Mouse (Mus musculus) forebrain, embryonic 12.5 days (tissue): ENCODE data around the gene Atp10b. TPM values are rescaled to one million over a fixed set of nuclear protein-coding genes. Genes with fewer than 3 reads are reported as not detected.
"Not testable (repeated sequence)": the region's sequence is repeated elsewhere in the genome, so short reads cannot be mapped to it uniquely, and the experiment has no call there.

Experiments used
- ATAC-seq: fragments of 200-750 bp; cut with Nextera tagmentation; 2 replicates; pipeline ENCODE4 v1.8.0; 2017; ENCODE audit warnings: moderate TSS enrichment; ENCODE audit not compliant: low FRiP score
- H3K27ac ChIP-seq: fragments of 300-500 bp; sonication (generic); 2 replicates; pipeline ENCODE4 v1.5.1; 2016; ENCODE audit warnings: mild to moderate bottlenecking
- H3K27me3 ChIP-seq: fragments of 300-500 bp; sonication (generic); 2 replicates; pipeline ENCODE4 v1.6.1; 2016; ENCODE audit warnings: mild to moderate bottlenecking
- H3K36me3 ChIP-seq: fragments of 300-500 bp; sonication (generic); replicated peaks from 2 replicates; pipeline ENCODE4 v1.6.1; 2016; ENCODE audit warnings: mild to moderate bottlenecking
- H3K4me1 ChIP-seq: fragments of 300-500 bp; sonication (generic); 2 replicates; pipeline ENCODE4 v1.6.1; 2016
- H3K4me2 ChIP-seq: fragments of 300-500 bp; sonication (generic); 2 replicates; pipeline ENCODE4 v1.6.1; 2016; ENCODE audit warnings: mild to moderate bottlenecking, moderate library complexity
- H3K4me3 ChIP-seq: fragments of 300-500 bp; sonication (generic); replicated peaks from 2 replicates; pipeline ENCODE4 v1.5.1; 2016; ENCODE audit warnings: mild to moderate bottlenecking
- H3K9ac ChIP-seq: fragments of 300-500 bp; sonication (generic); 2 replicates; pipeline ENCODE4 v1.6.1; 2016; ENCODE audit warnings: mild to moderate bottlenecking
- H3K9me3 ChIP-seq: fragments of 300-500 bp; sonication (generic); 2 replicates; pipeline ENCODE4 v1.6.1; 2016
- WGBS: fragments of 180-500 bp; shearing (Covaris S2); methylation state at CpG from one replicate; pipeline ENCODE4 v1.1.7; 2016; 5-methylcytosine and 5-hydroxymethylcytosine counted together
- polyA plus RNA-seq: library from polyadenylated mRNA; unstranded; fragments of >200 nt; fragmentation: Nextera tagmentation; extraction: Ambion mirVana; gene quantifications from 2 replicates; pipeline ENCODE4 v1.2.1, GENCODE M21; 2016

Atp10b gene
- polyA plus RNA-seq: 0.10 and 0.21 TPM in 2 replicates

DNA sequence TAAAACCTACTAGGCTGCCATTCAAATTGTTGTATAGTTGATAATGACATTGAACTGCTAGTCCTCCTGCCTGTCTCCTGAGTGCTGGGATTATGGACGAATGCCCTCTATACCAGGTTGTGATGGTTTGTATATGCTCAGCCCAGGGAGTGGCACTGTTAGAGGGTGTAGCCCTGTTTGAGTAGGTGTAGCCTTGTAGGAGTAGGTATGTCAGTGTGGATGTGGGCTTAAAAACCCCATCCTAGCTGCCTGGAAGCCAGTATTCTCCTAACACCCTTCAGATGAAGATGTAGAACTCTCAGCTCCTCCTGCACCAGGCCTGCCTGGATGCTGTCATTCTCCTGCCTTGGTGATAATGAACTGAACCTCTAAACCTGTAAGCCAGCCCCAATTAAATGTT lies at the start of gene Atp10b:
Gene Atp10b, plus strand, starts transcription at position 301 of the 400 bp plus-strand sequence.
- H3K4me3 ChIP-seq: no peak within 1 kb of the TSS
- no peak within 1 kb of the TSS for H3K9ac ChIP-seq
- no peaks in the 10 kb centered on the region for H3K36me3 ChIP-seq
- no peak within 1 kb of the TSS for H3K27ac ChIP-seq
- 78% methylated on average over 1 of the region's 1 CpGs for WGBS
- H3K27me3 ChIP-seq: no peaks in the 10 kb centered on the region
- no peak within 1 kb of the TSS for H3K4me2 ChIP-seq
- ATAC-seq: no peak
- no peaks in the 10 kb centered on the region for H3K9me3 ChIP-seq
- H3K4me1 ChIP-seq: no peaks in the 10 kb centered on the region

DNA sequence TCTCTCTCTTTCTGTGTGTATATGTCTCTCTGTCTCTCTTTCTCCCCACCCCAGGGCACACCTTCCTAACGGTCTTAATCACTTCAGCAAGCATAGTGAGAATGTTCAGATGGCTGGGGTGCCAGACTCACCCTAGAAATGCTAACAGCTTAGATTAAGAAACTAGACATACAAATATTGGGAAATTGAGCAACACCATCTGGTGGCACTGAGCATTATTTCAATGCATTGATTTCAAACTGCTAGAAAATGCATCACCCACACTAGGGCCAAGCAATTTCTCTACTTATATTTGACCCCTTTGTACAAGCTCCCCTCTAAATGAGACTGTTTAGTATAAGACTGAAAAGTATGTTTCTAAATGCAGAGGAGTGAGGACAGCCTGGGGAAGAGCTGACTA lies 48.3 kb upstream of the Atp10b start:
- WGBS: 50% methylated on average over 1 of the region's 1 CpGs
- Histone ChIP-seq H3K4me2 (no peak overlapping the region), H3K27me3 (no peaks in the 10 kb centered on the region), H3K4me1 (no peaks in the 10 kb centered on the region; the same call in 1 of the 2 replicates), H3K4me3 (no peak overlapping the region), H3K36me3 (no peaks in the 10 kb centered on the region), H3K27ac (no peak overlapping the region), H3K9ac (no peak overlapping the region), H3K9me3 (no peaks in the 10 kb centered on the region)
- ATAC-seq: no peak

- no peak for ATAC-seq
- 82% methylated on average over 4 of the region's 4 CpGs for WGBS
- Histone ChIP-seq H3K4me1 (no peaks in the 10 kb centered on the region), H3K27ac (no peak overlapping the region), H3K4me3 (no peak overlapping the region), H3K4me2 (no peak overlapping the region), H3K9ac (no peak overlapping the region), H3K36me3 (no peaks in the 10 kb centered on the region), H3K9me3 (no peaks in the 10 kb centered on the region), H3K27me3 (no peaks in the 10 kb centered on the region)
These were observed 23.7 kb upstream of the Atp10b start for GRCm38 (mm10) chr11:43125908-43126477.

DNA sequence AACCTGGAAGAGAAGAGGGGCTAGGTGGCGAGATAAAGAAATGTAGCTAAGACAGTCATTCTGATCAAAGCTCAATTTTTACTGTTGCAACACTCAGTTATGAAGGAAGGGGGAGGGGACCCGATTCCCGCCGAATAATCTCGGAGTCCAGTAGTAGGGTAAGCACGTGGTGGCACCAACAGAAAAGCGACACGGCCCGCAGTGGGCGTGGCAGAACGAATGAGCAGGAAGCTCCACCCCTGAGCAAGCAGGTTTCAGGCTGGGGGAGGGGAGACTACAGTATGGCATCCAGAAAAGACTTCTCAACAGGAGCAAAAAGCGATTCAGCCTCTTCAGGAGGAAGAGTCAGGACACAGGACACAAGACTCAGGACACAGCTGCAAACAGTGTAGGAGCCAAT lies 23.1 kb upstream of the Atp10b start:
- H3K27me3 ChIP-seq, H3K9ac ChIP-seq, H3K9me3 ChIP-seq, H3K36me3 ChIP-seq, ATAC-seq, H3K4me1 ChIP-seq, H3K27ac ChIP-seq, H3K4me2 ChIP-seq, H3K4me3 ChIP-seq: not testable (repeated sequence)
- WGBS: 79% methylated on average over 11 of the region's 12 CpGs

GRCm38 (mm10) chr11:43141296-43141695 lies 8.4 kb upstream of the Atp10b start:
- WGBS: 97% methylated on average over 1 of the region's 1 CpGs

GRCm38 (mm10) chr11:43142811-43143210 lies 6.9 kb upstream of the Atp10b start:
- H3K9ac ChIP-seq: no peak overlapping the region
- H3K27ac ChIP-seq: no peak overlapping the region
- no peaks in the 10 kb centered on the region for H3K4me1 ChIP-seq
- no peaks in the 10 kb centered on the region for H3K9me3 ChIP-seq
- no peaks in the 10 kb centered on the region for H3K36me3 ChIP-seq
- ATAC-seq: no peak
- no peak overlapping the region for H3K4me2 ChIP-seq
- no peaks in the 10 kb centered on the region for H3K27me3 ChIP-seq
- WGBS: 91% methylated on average over 1 of the region's 1 CpGs
- H3K4me3 ChIP-seq: no peak overlapping the region

More at GRCm38 (mm10) chr11:43141296-43141695, 8.4 kb upstream of the Atp10b start:
- Histone ChIP-seq H3K4me3 (no peak overlapping the region), H3K27ac (no peak overlapping the region), H3K4me2 (no peak overlapping the region), H3K9me3 (no peaks in the 10 kb centered on the region), H3K4me1 (no peaks in the 10 kb centered on the region), H3K9ac (no peak overlapping the region), H3K36me3 (no peaks in the 10 kb centered on the region), H3K27me3 (no peaks in the 10 kb centered on the region)
- ATAC-seq: no peak

- Histone ChIP-seq H3K4me1 (no peaks in the 10 kb centered on the region), H3K36me3 (no peaks in the 10 kb centered on the region), H3K9me3 (no peaks in the 10 kb centered on the region), H3K9ac (no peak overlapping the region), H3K4me2 (no peak overlapping the region), H3K4me3 (no peak overlapping the region), H3K27me3 (no peaks in the 10 kb centered on the region), H3K27ac (no peak overlapping the region)
- no peak for ATAC-seq
- WGBS: 86% methylated on average over 1 of the region's 1 CpGs
These were observed 5.5 kb upstream of the Atp10b start for GRCm38 (mm10) chr11:43144178-43144577.

DNA sequence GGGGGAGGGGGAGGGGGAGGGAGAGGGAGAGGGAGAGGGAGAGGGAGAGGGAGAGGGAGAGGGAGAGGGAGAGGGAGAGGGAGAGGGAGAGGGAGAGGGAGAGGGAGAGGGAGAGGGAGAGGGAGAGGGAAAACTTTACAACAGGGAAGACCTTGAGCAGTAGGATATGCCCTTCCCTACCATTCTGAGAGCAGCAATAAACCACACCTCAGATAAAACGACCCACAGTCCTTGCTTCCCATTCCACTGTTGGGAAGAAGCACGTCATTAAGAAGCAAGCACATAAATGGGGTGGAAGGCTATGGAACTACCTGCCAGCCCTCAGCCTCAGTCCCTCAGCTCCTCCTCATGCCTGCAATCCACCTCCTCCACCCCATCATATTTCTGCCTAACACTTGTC lies 4.8 kb upstream of the Atp10b start:
- not testable (repeated sequence) for ATAC-seq, H3K4me1 ChIP-seq, H3K27ac ChIP-seq, H3K4me2 ChIP-seq, H3K9me3 ChIP-seq, H3K4me3 ChIP-seq, H3K27me3 ChIP-seq, H3K9ac ChIP-seq, H3K36me3 ChIP-seq
- 81% methylated on average over 2 of the region's 2 CpGs for WGBS

DNA sequence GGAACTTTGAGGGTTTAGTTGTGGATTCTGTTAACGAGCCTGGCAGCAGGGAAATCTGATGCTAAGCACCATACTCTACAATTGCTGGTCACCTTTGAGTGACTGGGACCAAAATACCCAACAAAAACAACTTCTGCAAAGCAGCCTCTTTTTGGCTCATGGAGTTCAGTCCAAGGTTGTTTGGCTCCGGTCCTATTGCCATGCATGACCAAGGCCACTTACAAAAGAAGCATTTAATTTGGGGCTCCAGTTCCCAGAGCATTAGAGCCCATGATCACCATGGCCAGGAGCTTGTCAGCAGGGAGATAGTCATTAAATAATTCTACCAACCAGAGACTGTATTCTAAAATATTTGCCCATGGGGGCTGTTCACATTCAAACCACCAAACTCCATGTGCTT lies 2.3 kb upstream of the Atp10b start:
- no peak overlapping the region for H3K27ac ChIP-seq
- no peak for ATAC-seq
- H3K4me3 ChIP-seq: no peak overlapping the region
- no peaks in the 10 kb centered on the region for H3K9me3 ChIP-seq
- H3K4me1 ChIP-seq: no peaks in the 10 kb centered on the region
- no peak overlapping the region for H3K4me2 ChIP-seq
- WGBS: 27% methylated on average over 2 of the region's 2 CpGs
- H3K9ac ChIP-seq: no peak overlapping the region
- no peaks in the 10 kb centered on the region for H3K27me3 ChIP-seq
- no peaks in the 10 kb centered on the region for H3K36me3 ChIP-seq

DNA sequence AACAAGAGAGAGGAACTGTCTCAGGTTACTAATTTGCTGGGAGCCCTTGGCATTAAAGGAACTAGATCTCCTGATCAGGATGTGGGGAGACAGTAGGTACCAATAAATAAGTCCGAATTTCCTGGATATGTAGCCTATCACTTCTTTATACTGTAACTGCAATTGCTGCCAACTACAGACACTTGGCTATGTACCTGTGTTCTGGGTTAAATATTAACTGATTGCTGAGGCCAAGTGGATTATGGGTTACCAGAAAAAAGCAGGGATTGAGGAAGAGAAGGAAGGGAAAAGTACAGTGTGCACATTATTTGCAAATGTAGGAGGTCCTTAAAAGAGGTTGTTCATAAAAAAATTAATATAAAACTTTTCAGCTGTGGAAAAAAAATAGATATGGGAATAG lies 1.3 kb upstream of the Atp10b start:
- Histone ChIP-seq H3K27me3 (no peaks in the 10 kb centered on the region), H3K36me3 (no peaks in the 10 kb centered on the region), H3K9me3 (no peaks in the 10 kb centered on the region), H3K9ac (no peak overlapping the region), H3K27ac (no peak overlapping the region), H3K4me1 (no peaks in the 10 kb centered on the region), H3K4me3 (no peak overlapping the region), H3K4me2 (no peak overlapping the region)
- 93% methylated on average over 1 of the region's 1 CpGs for WGBS
- ATAC-seq: no peak

GRCm38 (mm10) chr11:43155004-43155403 lies 5.3 kb downstream of the Atp10b start:
- Histone ChIP-seq H3K9ac (no peak overlapping the region), H3K4me1 (no peaks in the 10 kb centered on the region), H3K27ac (no peak overlapping the region), H3K9me3 (no peaks in the 10 kb centered on the region), H3K27me3 (no peaks in the 10 kb centered on the region), H3K36me3 (no peaks in the 10 kb centered on the region), H3K4me3 (no peak overlapping the region), H3K4me2 (no peak overlapping the region)
- WGBS: 74% methylated on average over 1 of the region's 1 CpGs
- ATAC-seq: no peak

DNA sequence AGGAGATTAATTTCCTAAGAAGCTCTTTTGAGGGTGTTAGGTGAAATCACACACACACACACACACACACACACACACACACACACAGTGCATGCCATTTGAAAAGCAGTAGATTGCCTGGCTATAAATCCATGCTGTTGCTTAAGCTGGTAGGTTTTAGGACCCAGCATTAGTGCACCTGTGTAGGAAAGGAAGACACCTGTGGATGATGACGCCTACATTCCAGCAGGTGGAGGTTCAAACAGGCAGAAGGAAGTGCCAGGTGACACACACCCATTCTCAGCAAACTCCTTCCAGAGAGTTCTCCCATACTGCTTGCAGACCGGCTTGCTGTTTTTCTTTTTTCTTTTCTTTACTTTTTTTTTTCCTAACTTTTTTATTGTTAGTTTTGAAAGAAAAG lies 5.7 kb downstream of the Atp10b start:
- Histone ChIP-seq H3K9me3 (no peaks in the 10 kb centered on the region), H3K27ac (no peak overlapping the region), H3K36me3 (no peaks in the 10 kb centered on the region), H3K9ac (no peak overlapping the region), H3K4me1 (no peaks in the 10 kb centered on the region), H3K27me3 (no peaks in the 10 kb centered on the region), H3K4me3 (no peak overlapping the region), H3K4me2 (no peak overlapping the region)
- ATAC-seq: no peak
- 80% methylated on average over 2 of the region's 2 CpGs for WGBS

- Histone ChIP-seq H3K9me3 (no peaks in the 10 kb centered on the region), H3K4me3 (no peak overlapping the region), H3K4me2 (no peak overlapping the region), H3K27me3 (no peaks in the 10 kb centered on the region), H3K36me3 (no peaks in the 10 kb centered on the region), H3K4me1 (no peaks in the 10 kb centered on the region), H3K27ac (no peak overlapping the region), H3K9ac (no peak overlapping the region)
- ATAC-seq: no peak
- 67% methylated on average over 1 of the region's 1 CpGs for WGBS
These were observed 9.1 kb downstream of the Atp10b start for GRCm38 (mm10) chr11:43158814-43159213.
